Mouse (Mus musculus) heart, adult 8-10 months (tissue): ENCODE measurements around the gene Odf3l2. TPM values are rescaled to one million over a fixed set of nuclear protein-coding genes. Genes with fewer than 3 reads are reported as not detected.

Experiments
- total RNA-seq, 4 experiments: library from RNA; stranded (reverse); gene quantifications; 2 replicates each; pipeline ENCODE4 v1.2.4; 2022

Odf3l2 gene
- total RNA-seq, 4 experiments from 2014 or later, result not detected

Other genes starting within 250 kb of the Odf3l2 start
- gene Vmn2r83, start 177.0 kb downstream of the Odf3l2 start, total RNA-seq, result not detected
- gene Plpp2, start 111.9 kb downstream of the Odf3l2 start, total RNA-seq, result 1 to 10 TPM; 3.1 to 7.1 (median 4.8) TPM
- gene Mier2, start 90.5 kb downstream of the Odf3l2 start, total RNA-seq, result 10 to 100 TPM; 10.6 to 17.6 (median 15.3) TPM
- gene Theg, start 58.4 kb downstream of the Odf3l2 start, total RNA-seq, result not detected
- under 1 TPM in 1 of 4 experiments, not detected in 3; 0.16 TPM for gene C2cd4c, start 31.7 kb downstream of the Odf3l2 start, total RNA-seq
- 1 to 10 TPM; 1.2 to 2.0 (median 1.2) TPM for gene Shc2, start 7.8 kb downstream of the Odf3l2 start, total RNA-seq
- gene Madcam1, start 18.8 kb upstream of the Odf3l2 start, total RNA-seq, result not detected
- gene Tpgs1, start 23.6 kb upstream of the Odf3l2 start, total RNA-seq, result 10 to 100 TPM; 14.5 to 20.0 (median 16.9) TPM
- 100 to 1,000 TPM; 201 to 230 (median 213) TPM for gene Cdc34, start 36.5 kb upstream of the Odf3l2 start, total RNA-seq
- gene Gzmm, start 43.3 kb upstream of the Odf3l2 start, total RNA-seq, result 1 to 10 TPM; 7.6 to 9.0 (median 8.3) TPM
- gene Bsg, start 58.8 kb upstream of the Odf3l2 start, total RNA-seq, result 1,000 to 10,000 TPM; 1,424 to 1,552 (median 1,533) TPM
- gene Hcn2, start 70.9 kb upstream of the Odf3l2 start, total RNA-seq, result 10 to 100 TPM; 13.7 to 16.7 (median 15.1) TPM
- gene Polrmt, start 100.8 kb upstream of the Odf3l2 start, total RNA-seq, result 10 to 100 TPM; 41.1 to 54.7 (median 47.0) TPM
- gene Fgf22, start 109.3 kb upstream of the Odf3l2 start, total RNA-seq, result not detected
- gene Rnf126, start 121.2 kb upstream of the Odf3l2 start, total RNA-seq, result 10 to 100 TPM; 20.2 to 23.2 (median 21.5) TPM
- 1 to 10 TPM; 2.9 to 5.8 (median 3.6) TPM for gene Fstl3, start 131.5 kb upstream of the Odf3l2 start, total RNA-seq
- gene Prss57, start 145.2 kb upstream of the Odf3l2 start, total RNA-seq, result not detected
- gene Palm, start 147.8 kb upstream of the Odf3l2 start, total RNA-seq, result 10 to 100 TPM; 37.8 to 53.8 (median 51.7) TPM
- gene Misp, start 175.3 kb upstream of the Odf3l2 start, total RNA-seq, result under 1 TPM in 3 of 4 experiments, not detected in 1; 0.31 to 0.75 (median 0.60) TPM
- 10 to 100 TPM; 45.4 to 57.7 (median 49.9) TPM for gene Ptbp1, start 208.7 kb upstream of the Odf3l2 start, total RNA-seq
- 1 to 10 TPM in 1 of 4 experiments, not detected in 3; 2.4 TPM for gene Prtn3, start 228.7 kb upstream of the Odf3l2 start, total RNA-seq
- under 1 TPM in 3 of 4 experiments, not detected in 1; 0.19 to 0.41 (median 0.29) TPM for gene Plppr3, start 228.9 kb upstream of the Odf3l2 start, total RNA-seq
- gene Elane, start 240.5 kb upstream of the Odf3l2 start, total RNA-seq, result under 1 TPM in 1 of 4 experiments, not detected in 3; 0.57 TPM
- 10 to 100 TPM; 12.7 to 46.8 (median 17.8) TPM for gene Cfd, start 245.1 kb upstream of the Odf3l2 start, total RNA-seq